Mouse (Mus musculus): ENCODE data around the gene Mtss1l. TPM values are rescaled to one million over a fixed set of nuclear protein-coding genes. Genes with fewer than 3 reads are reported as not detected.
A peak's percentile ranks its signal among the peaks of the same experiment; 100 is the strongest.

Gene Mtss1l
- polyA plus RNA-seq, 2 experiments: 0.52 to 2.6 TPM

DNA sequence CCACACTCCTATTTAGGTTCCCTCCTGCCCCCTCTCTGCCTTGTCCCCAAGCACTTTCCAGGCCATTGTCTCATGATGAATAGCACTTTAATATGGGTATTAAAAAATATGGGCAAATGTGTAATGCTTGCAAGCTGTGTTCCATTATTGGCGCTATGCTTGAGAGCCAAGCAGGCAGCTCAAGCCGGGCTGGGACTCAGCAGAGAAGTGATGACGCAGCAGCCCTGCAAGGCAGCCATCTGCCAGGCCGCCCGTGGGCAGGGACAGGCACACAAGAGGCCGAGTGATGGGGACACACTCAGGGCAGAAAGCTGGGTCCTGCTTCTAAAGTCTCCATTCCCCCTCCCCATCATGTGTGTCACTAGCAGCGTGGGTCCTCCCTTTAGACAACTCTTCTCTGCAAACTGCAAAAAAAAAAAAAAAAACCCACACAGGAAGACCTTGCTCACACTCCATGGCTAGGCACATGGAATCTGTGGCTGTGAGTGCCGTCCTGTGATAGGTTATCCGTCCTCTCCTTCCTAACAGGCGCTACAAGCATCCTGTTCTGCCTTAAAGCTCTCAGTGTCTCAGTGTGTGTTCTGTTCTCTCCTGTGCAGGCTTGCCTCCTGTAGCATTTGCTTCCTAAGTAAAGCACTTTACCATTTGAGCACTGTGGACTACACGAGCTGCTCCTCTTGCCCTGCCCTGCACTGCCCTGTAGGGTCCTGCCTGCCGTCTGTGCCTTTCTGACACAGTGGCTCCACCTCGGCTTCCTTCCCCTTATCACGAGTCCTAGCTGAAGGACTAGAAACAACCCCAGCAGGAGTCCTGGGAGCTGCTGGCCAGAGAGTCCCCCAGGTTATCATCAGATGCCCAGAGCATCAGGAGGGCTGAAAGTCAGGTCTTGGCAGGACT is 15.6 kb upstream of the Mtss1l start:
- Histone ChIP-seq H3K4me3 (ENCODE audit: insufficient read depth in 1 of 2, low read depth in 2 of 2, low read length in 2 of 2) (no peak overlapping the region), H3K9me3 (ENCODE audit: control insufficient read depth, low read length) (no peaks in the 10 kb centered on the region), H3K9ac (replicated peaks) (no peak overlapping the region), H3K4me1 (replicated peaks; ENCODE audit: control insufficient read depth in 2 of 2, insufficient read depth in 2 of 2, low read length in 1 of 2) (no peaks in the 10 kb centered on the region), H3K4me2 (ENCODE audit: low read depth) (no peak overlapping the region), H3K27ac (no peak overlapping the region), H3K27me3 (ENCODE audit: control insufficient read depth, insufficient read depth, low read length) (no peaks in the 10 kb centered on the region), H3K36me3 (replicated peaks; ENCODE audit: control insufficient read depth, insufficient read depth, low read depth) (0 out of 2 replicates have a peak, but pooled peaks cover 2% of the 10 kb centered on the region)
- 47% methylated on average over 14 of the region's 14 CpGs for WGBS (ENCODE audit: insufficient replicate concordance)
- no peak for DNase-seq (ENCODE audit: low read depth in 3 of 3, low spot score in 3 of 3)
- no peak for TF ChIP-seq EP300 (IDR thresholded peaks at IDR 0.05; ENCODE audit: low read depth)
- no peak for TF ChIP-seq CTCF (IDR thresholded peaks at IDR 0.05; ENCODE audit: low read depth)
- ATAC-seq (ENCODE audit: insufficient read depth): peak; percentile 35

DNA sequence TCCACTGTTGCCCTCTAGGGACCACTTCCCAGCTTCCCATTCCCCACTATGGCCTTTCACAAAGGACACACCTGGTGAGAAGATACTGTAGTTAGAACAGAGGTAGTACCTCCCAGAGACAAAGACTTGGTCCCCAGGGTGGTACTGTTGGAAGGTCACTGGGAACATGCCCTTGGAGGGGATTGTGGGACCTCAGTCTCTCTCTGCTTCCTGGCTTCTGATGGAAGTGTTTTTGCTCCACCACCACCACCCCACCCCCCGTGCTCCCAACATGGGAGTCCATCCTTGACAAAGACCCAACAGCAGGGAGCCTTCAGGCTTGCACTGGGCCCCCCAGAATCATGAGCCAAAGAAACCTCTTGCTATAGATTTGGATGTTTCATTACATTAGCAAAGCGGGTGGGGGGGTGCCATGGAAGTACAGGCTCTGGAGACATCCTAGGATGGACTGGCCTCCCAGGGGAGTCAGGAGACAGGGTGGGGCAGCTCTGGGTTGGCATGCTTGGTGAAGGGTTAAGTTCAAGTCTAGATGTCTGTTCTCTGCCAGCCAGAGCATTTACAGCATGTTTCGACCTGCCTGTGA is 14.9 kb upstream of the Mtss1l start:
- H3K4me3 ChIP-seq (ENCODE audit: insufficient read depth in 1 of 2, low read depth in 2 of 2, low read length in 2 of 2): no peak overlapping the region
- TF ChIP-seq EP300 (IDR thresholded peaks at IDR 0.05; ENCODE audit: low read depth) (no peak), CTCF (IDR thresholded peaks at IDR 0.05; ENCODE audit: low read depth) (no peak)
- no peak overlapping the region for H3K9ac ChIP-seq (replicated peaks)
- no peak overlapping the region for H3K4me2 ChIP-seq (ENCODE audit: low read depth)
- H3K4me1 ChIP-seq (replicated peaks; ENCODE audit: control insufficient read depth in 2 of 2, insufficient read depth in 2 of 2, low read length in 1 of 2): no peaks in the 10 kb centered on the region
- 70% methylated on average over 3 of the region's 3 CpGs for WGBS (ENCODE audit: insufficient replicate concordance)
- no peaks in the 10 kb centered on the region for H3K27me3 ChIP-seq (ENCODE audit: control insufficient read depth, insufficient read depth, low read length)
- no peaks in the 10 kb centered on the region for H3K9me3 ChIP-seq (ENCODE audit: control insufficient read depth, low read length)
- DNase-seq (ENCODE audit: low read depth in 3 of 3, low spot score in 3 of 3): no peak
- 0 out of 2 replicates have a peak, but pooled peaks cover 3% of the 10 kb centered on the region for H3K36me3 ChIP-seq (replicated peaks; ENCODE audit: control insufficient read depth, insufficient read depth, low read depth)
- H3K27ac ChIP-seq: no peak overlapping the region
- no peak for ATAC-seq (ENCODE audit: insufficient read depth)

DNA sequence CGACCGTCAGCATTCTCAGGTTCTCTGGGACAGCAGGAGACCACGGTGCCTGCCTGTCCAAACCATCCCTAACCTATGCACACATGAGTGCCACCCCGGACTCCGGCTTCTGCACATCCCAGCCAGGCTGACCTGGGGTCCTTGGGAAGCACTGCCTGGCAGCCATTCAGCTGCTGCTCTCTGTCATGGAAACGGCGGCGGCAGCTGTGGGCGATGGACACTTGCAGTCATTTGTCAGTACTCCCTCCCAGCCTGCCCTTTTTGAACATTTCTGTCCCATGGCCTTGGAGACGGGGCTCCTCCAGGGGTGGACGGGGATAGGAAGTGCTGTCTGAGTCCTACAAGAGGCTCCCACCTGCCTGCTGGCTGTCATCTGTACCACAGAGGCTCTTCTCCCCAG is 12.8 kb upstream of the Mtss1l start:
- Histone ChIP-seq H3K4me1 (replicated peaks; ENCODE audit: control insufficient read depth in 2 of 2, insufficient read depth in 2 of 2, low read length in 1 of 2) (no peaks in the 10 kb centered on the region), H3K9me3 (ENCODE audit: control insufficient read depth, low read length) (no peaks in the 10 kb centered on the region), H3K27ac (no peak overlapping the region), H3K36me3 (replicated peaks; ENCODE audit: control insufficient read depth, insufficient read depth, low read depth) (0 out of 2 replicates have a peak, but pooled peaks cover 3% of the 10 kb centered on the region), H3K4me3 (ENCODE audit: insufficient read depth in 1 of 2, low read depth in 2 of 2, low read length in 2 of 2) (no peak overlapping the region), H3K4me2 (ENCODE audit: low read depth) (no peak overlapping the region), H3K9ac (replicated peaks) (no peak overlapping the region), H3K27me3 (ENCODE audit: control insufficient read depth, insufficient read depth, low read length) (no peaks in the 10 kb centered on the region)
- WGBS (ENCODE audit: insufficient replicate concordance): 84% methylated on average over 11 of the region's 11 CpGs
- TF ChIP-seq EP300 (IDR thresholded peaks at IDR 0.05; ENCODE audit: low read depth) (no peak), CTCF (IDR thresholded peaks at IDR 0.05; ENCODE audit: low read depth) (no peak)
- DNase-seq (ENCODE audit: low read depth in 3 of 3, low spot score in 3 of 3) (no peak), ATAC-seq (ENCODE audit: insufficient read depth) (no peak)

DNA sequence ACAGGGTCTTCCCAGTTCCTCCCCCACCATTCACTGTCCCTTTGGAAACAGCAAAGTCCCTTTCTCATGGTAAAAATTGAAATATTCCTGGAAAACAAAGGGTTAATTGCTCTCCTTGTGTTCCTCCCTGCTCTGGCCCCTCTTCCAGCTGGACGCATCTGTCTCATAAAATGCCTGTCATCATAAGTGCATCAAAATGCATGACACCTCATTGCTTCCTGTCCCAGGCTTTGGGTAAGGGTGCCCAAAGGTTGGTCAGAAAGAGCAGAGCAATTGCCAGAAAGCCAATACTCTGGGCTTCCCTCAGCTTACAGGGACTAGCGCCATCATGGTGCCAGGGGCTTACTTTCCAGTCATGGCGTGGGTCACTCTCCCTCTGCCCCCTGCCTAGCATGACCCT is 10.7 kb upstream of the Mtss1l start:
- Histone ChIP-seq H3K4me2 (ENCODE audit: low read depth) (no peak overlapping the region), H3K27ac (no peak overlapping the region), H3K4me1 (replicated peaks; ENCODE audit: control insufficient read depth in 2 of 2, insufficient read depth in 2 of 2, low read length in 1 of 2) (no peaks in the 10 kb centered on the region), H3K27me3 (ENCODE audit: control insufficient read depth, insufficient read depth, low read length) (no peaks in the 10 kb centered on the region), H3K9ac (replicated peaks) (no peak overlapping the region), H3K9me3 (ENCODE audit: control insufficient read depth, low read length) (no peaks in the 10 kb centered on the region), H3K36me3 (replicated peaks; ENCODE audit: control insufficient read depth, insufficient read depth, low read depth) (0 out of 2 replicates have a peak, but pooled peaks cover 3% of the 10 kb centered on the region), H3K4me3 (ENCODE audit: insufficient read depth in 1 of 2, low read depth in 2 of 2, low read length in 2 of 2) (no peak overlapping the region)
- DNase-seq (ENCODE audit: low read depth in 3 of 3, low spot score in 3 of 3) (no peak), ATAC-seq (ENCODE audit: insufficient read depth) (no peak)
- TF ChIP-seq EP300 (IDR thresholded peaks at IDR 0.05; ENCODE audit: low read depth) (no peak), CTCF (IDR thresholded peaks at IDR 0.05; ENCODE audit: low read depth) (no peak)
- WGBS (ENCODE audit: insufficient replicate concordance): 71% methylated on average over 3 of the region's 3 CpGs

DNA sequence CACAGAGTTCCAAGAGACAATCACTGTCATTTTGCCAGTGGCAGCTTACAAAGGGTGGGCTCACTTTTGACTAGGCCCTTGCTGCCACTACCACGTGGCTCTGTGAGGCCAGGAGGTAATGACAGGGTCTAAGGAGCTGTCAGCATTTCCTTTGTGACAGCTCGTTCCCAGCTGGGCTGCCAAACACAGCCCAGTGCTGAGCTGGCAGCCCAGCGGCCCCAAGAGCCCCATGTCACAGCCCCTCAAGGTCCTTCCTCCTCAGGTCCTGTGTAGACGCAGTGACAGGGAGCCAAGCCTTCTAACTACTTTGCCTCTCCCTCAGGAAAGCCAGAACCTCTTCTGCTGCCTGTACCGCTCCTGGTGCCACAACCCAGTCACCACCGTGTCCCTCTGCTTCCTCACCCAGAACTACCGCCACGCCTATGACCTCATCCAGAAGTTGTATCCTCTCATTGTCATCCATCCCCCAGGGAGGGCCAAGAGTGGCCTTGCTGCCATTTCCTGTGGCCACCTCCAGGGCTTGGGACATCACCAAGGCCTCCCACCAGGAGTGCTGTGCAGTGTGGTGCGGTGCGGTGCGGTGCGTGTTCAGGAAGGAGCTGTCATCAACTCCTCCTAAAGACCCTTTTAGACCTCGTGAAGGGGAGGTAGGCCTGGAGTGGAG is 9.9 kb upstream of the Mtss1l start:
- TF ChIP-seq CTCF (IDR thresholded peaks at IDR 0.05; ENCODE audit: low read depth): peak; percentile 14; the same call in 1 of the 2 replicates
- no peak for TF ChIP-seq EP300 (IDR thresholded peaks at IDR 0.05; ENCODE audit: low read depth)
- Histone ChIP-seq H3K4me3 (ENCODE audit: insufficient read depth in 1 of 2, low read depth in 2 of 2, low read length in 2 of 2) (no peak overlapping the region), H3K27me3 (ENCODE audit: control insufficient read depth, insufficient read depth, low read length) (no peaks in the 10 kb centered on the region), H3K9ac (replicated peaks) (no peak overlapping the region), H3K36me3 (replicated peaks; ENCODE audit: control insufficient read depth, insufficient read depth, low read depth) (0 out of 2 replicates have a peak, but pooled peaks cover 3% of the 10 kb centered on the region), H3K4me1 (replicated peaks; ENCODE audit: control insufficient read depth in 2 of 2, insufficient read depth in 2 of 2, low read length in 1 of 2) (no peaks in the 10 kb centered on the region), H3K4me2 (ENCODE audit: low read depth) (no peak overlapping the region), H3K27ac (no peak overlapping the region), H3K9me3 (ENCODE audit: control insufficient read depth, low read length) (no peaks in the 10 kb centered on the region)
- ATAC-seq (ENCODE audit: insufficient read depth) (0 out of 2 replicates have a peak, but pooled peaks have one; percentile 27), DNase-seq (ENCODE audit: low read depth in 3 of 3, low spot score in 3 of 3) (no peak)
- 60% methylated on average over 13 of the region's 13 CpGs for WGBS (ENCODE audit: insufficient replicate concordance)
